In genomic region chr13:97237700-97238099, GRCm38 (mm10) we compare ENCODE assay signal across 13 mouse cellular contexts. TPM values are rescaled to one million over a fixed set of nuclear protein-coding genes. Genes with fewer than 3 reads are reported as not detected.
DNase-seq lines count a peak whose midpoint lies in the region; ATAC-seq and TF ChIP-seq lines count a peak whose summit lies in the region.
"Had no signal": no experiment of that assay in that cellular context is flagged by ENCODE, and none has a peak within 500 bp of the region (broad histone marks: within the 10 kb centered on the region; RNA-seq: fewer than 3 reads in every experiment).

No protein-coding gene starts in this region.

- H3K4me1 ChIP-seq in lung, embryonic 14.5 days (ENCODE audit: insufficient read depth) = peaks cover 6% of the 10 kb centered on the region; the same call in 1 of the 2 replicates
- H3K4me1 ChIP-seq in lung, postnatal 0 days (ENCODE audit: insufficient read depth, low read depth, low read length) = peaks cover 3% of the 10 kb centered on the region; the same call in 1 of the 2 replicates
- peaks cover 55% of the 10 kb centered on the region for H3K4me1 ChIP-seq in forebrain, embryonic 13.5 days
- peaks cover 9% of the 10 kb centered on the region; the same call in 1 of the 2 replicates for H3K4me1 ChIP-seq in midbrain, embryonic 14.5 days (ENCODE audit: control insufficient read depth, insufficient read depth, low read length)

- DNase-seq in lung, embryonic 14.5 days = peak; percentile 50
- DNase-seq in lung, postnatal 0 days (ENCODE audit: low spot score) = no peak
- DNase-seq in R1 (ENCODE audit: low read depth, low spot score) = peak; percentile 86
- DNase-seq in midbrain, embryonic 14.5 days = peak; percentile 74
- no peak for DNase-seq in gastrocnemius, postnatal 4 days (ENCODE audit: low spot score in 2 of 2)
- DNase-seq in adrenal gland, adult (ENCODE audit: inconsistent age in 2 of 2, low spot score in 1 of 2) = no peak
- DNase-seq in embryo, embryonic 10 days (ENCODE audit: low spot score) = no peak
- DNase-seq: cerebellum, postnatal 36 days; gastrocnemius, postnatal 25 days; right cerebral cortex, adult 18-20 months had no signal

- no peak overlapping the region for H3K4me2 ChIP-seq in lung, embryonic 14.5 days
- H3K4me2 ChIP-seq in lung, postnatal 0 days (replicated peaks; ENCODE audit: low read depth, low read length) = no peak overlapping the region
- H3K4me2 ChIP-seq in forebrain, embryonic 13.5 days = no peak overlapping the region
- H3K4me2 ChIP-seq in midbrain, embryonic 14.5 days (ENCODE audit: low read length) = no peak overlapping the region
- H3K4me2 ChIP-seq: limb, embryonic 13.5 days had no signal

- TF ChIP-seq CTCF in lung, embryonic 14.5 days (IDR thresholded peaks at IDR 0.05; ENCODE audit: low read depth) = no peak
- no peak for TF ChIP-seq CTCF in lung, postnatal 0 days (IDR thresholded peaks at IDR 0.05)

- no peak for ATAC-seq in lung, embryonic 14.5 days (ENCODE audit: insufficient read depth)
- no peak for ATAC-seq in lung, postnatal 0 days
- peak; percentile 39; the same call in 1 of the 2 replicates for ATAC-seq in forebrain, embryonic 13.5 days
- no peak for ATAC-seq in midbrain, embryonic 14.5 days (ENCODE audit: low FRiP score, low TSS enrichment)
- ATAC-seq: inflammation-experienced regulatory T-cells, adult 6 months had no signal

- no peak for TF ChIP-seq EP300 in lung, postnatal 0 days (IDR thresholded peaks at IDR 0.05)

- no peaks in the 10 kb centered on the region for H3K27me3 ChIP-seq in lung, embryonic 14.5 days (ENCODE audit: insufficient read depth, low read length)
- H3K27me3 ChIP-seq in lung, postnatal 0 days (replicated peaks; ENCODE audit: insufficient read depth, low read length) = no peaks in the 10 kb centered on the region
- no peaks in the 10 kb centered on the region for H3K27me3 ChIP-seq in forebrain, embryonic 13.5 days
- H3K27me3 ChIP-seq in midbrain, embryonic 14.5 days (ENCODE audit: control insufficient read depth, insufficient read depth, low read length) = no peaks in the 10 kb centered on the region
- H3K27me3 ChIP-seq: limb, embryonic 13.5 days had no signal

- no peaks in the 10 kb centered on the region for H3K36me3 ChIP-seq in lung, embryonic 14.5 days (ENCODE audit: insufficient read depth)
- no peaks in the 10 kb centered on the region for H3K36me3 ChIP-seq in lung, postnatal 0 days (ENCODE audit: insufficient read depth, low read length)
- H3K36me3 ChIP-seq in forebrain, embryonic 13.5 days (ENCODE audit: poor library complexity, severe bottlenecking) = no peaks in the 10 kb centered on the region
- H3K36me3 ChIP-seq in midbrain, embryonic 14.5 days (ENCODE audit: control insufficient read depth, insufficient read depth, low read length) = no peaks in the 10 kb centered on the region
- H3K36me3 ChIP-seq: limb, embryonic 13.5 days had no signal

- 51% methylated on average over 3 of the region's 3 CpGs for WGBS in lung, embryonic 14.5 days
- WGBS in lung, postnatal 0 days = 57% methylated on average over 3 of the region's 3 CpGs
- 11% methylated on average over 3 of the region's 3 CpGs for WGBS in forebrain, embryonic 13.5 days
- 8% methylated on average over 3 of the region's 3 CpGs for WGBS in midbrain, embryonic 14.5 days

- no peaks in the 10 kb centered on the region for H3K9me3 ChIP-seq in lung, embryonic 14.5 days (ENCODE audit: low read depth, low read length)
- H3K9me3 ChIP-seq in lung, postnatal 0 days (ENCODE audit: low read length) = no peaks in the 10 kb centered on the region
- H3K9me3 ChIP-seq in forebrain, embryonic 13.5 days (replicated peaks) = no peaks in the 10 kb centered on the region
- H3K9me3 ChIP-seq in midbrain, embryonic 14.5 days (ENCODE audit: control insufficient read depth, low read length) = no peaks in the 10 kb centered on the region
- H3K9me3 ChIP-seq: limb, embryonic 13.5 days had no signal

- H3K27ac ChIP-seq in lung, embryonic 14.5 days (ENCODE audit: low read depth) = peak overlapping the region; percentile 62; the same call in 1 of the 2 replicates
- no peak overlapping the region for H3K27ac ChIP-seq in lung, postnatal 0 days (ENCODE audit: low read length)
- H3K27ac ChIP-seq in forebrain, embryonic 13.5 days = peak overlapping the region; percentile 99
- H3K27ac ChIP-seq in midbrain, embryonic 14.5 days (replicated peaks; ENCODE audit: low read depth, low read length) = peak overlapping the region; percentile 49
- H3K27ac ChIP-seq: limb, embryonic 13.5 days had no signal

- no peak overlapping the region for H3K4me3 ChIP-seq in lung, embryonic 14.5 days (ENCODE audit: low read depth, low read length)
- no peak overlapping the region for H3K4me3 ChIP-seq in lung, postnatal 0 days (ENCODE audit: low read depth, low read length)
- no peak overlapping the region for H3K4me3 ChIP-seq in forebrain, embryonic 13.5 days
- H3K4me3 ChIP-seq in midbrain, embryonic 14.5 days (replicated peaks; ENCODE audit: low read depth, low read length) = no peak overlapping the region
- H3K4me3 ChIP-seq: limb, embryonic 13.5 days had no signal

- H3K9ac ChIP-seq in lung, embryonic 14.5 days = no peak overlapping the region
- no peak overlapping the region for H3K9ac ChIP-seq in lung, postnatal 0 days (replicated peaks; ENCODE audit: low read depth)
- H3K9ac ChIP-seq in forebrain, embryonic 13.5 days = no peak overlapping the region
- H3K9ac ChIP-seq in midbrain, embryonic 14.5 days (replicated peaks; ENCODE audit: low read length) = no peak overlapping the region
- H3K9ac ChIP-seq: limb, embryonic 13.5 days had no signal

RNA-seq across cellular contexts. Expression of gene Enc1, which starts 3.2 kb away (rescaled TPM):
- polyA plus RNA-seq in lung, embryonic 14.5 days (2014; fragmentation: Nextera tagmentation; extraction: Ambion mirVana) = 14.0 and 14.1 TPM in 2 replicates
- 2.6 and 4.0 TPM in 2 replicates for polyA plus RNA-seq in lung, postnatal 0 days (2015; fragmentation: Nextera tagmentation; extraction: Ambion mirVana)
- 44.4 and 45.2 TPM in 2 replicates for polyA plus RNA-seq in forebrain, embryonic 13.5 days (2015; fragmentation: Nextera tagmentation; extraction: Ambion mirVana)
- polyA plus RNA-seq in midbrain, embryonic 14.5 days (2014; fragmentation: Nextera tagmentation; extraction: Ambion mirVana) = 94.2 and 99.0 TPM in 2 replicates
- total RNA-seq in gastrocnemius, postnatal 4 days (2021) = 10 to 100 TPM; 11.0 to 12.9 TPM

RNA-seq across cellular contexts. Expression of gene Hexb, which starts 39.5 kb away (rescaled TPM):
- 22.9 and 26.4 TPM in 2 replicates for polyA plus RNA-seq in lung, embryonic 14.5 days (2014; fragmentation: Nextera tagmentation; extraction: Ambion mirVana)
- polyA plus RNA-seq in lung, postnatal 0 days (2015; fragmentation: Nextera tagmentation; extraction: Ambion mirVana) = 23.6 and 26.6 TPM in 2 replicates
- 21.4 and 21.6 TPM in 2 replicates for polyA plus RNA-seq in forebrain, embryonic 13.5 days (2015; fragmentation: Nextera tagmentation; extraction: Ambion mirVana)
- 32.4 and 38.7 TPM in 2 replicates for polyA plus RNA-seq in midbrain, embryonic 14.5 days (2014; fragmentation: Nextera tagmentation; extraction: Ambion mirVana)
- 10 to 100 TPM; 26.7 to 27.8 TPM for total RNA-seq in gastrocnemius, postnatal 4 days (2021)

Comparison
In these comparisons a context has a peak if more than half of its experiments do, and no peak if none do; other contexts are left out.
1. DNase-seq: peak in lung, embryonic 14.5 days (single experiment), R1 (single experiment) and midbrain, embryonic 14.5 days (single experiment); none in lung, postnatal 0 days (single experiment), gastrocnemius, postnatal 4 days (0 of 2), adrenal gland, adult (0 of 2) and embryo, embryonic 10 days (single experiment).